Mouse (Mus musculus) embryonic facial prominence, embryonic 14.5 days (tissue): ENCODE measurements around the gene Gad1. TPM values are rescaled to one million over a fixed set of nuclear protein-coding genes. Genes with fewer than 3 reads are reported as not detected.

Experiments used
- ATAC-seq: fragments of 200-750 bp; cut with Nextera tagmentation; 2 replicates; pipeline ENCODE4 v1.8.0; 2017; ENCODE audit warnings: low read depth, moderate number of reproducible peaks, moderate TSS enrichment
- DNase-seq: peaks from one replicate; pipeline ENCODE4 v3.0.0-alpha.2; 2015; ENCODE audit warnings: low spot score
- H3K27ac ChIP-seq: fragments of 300-500 bp; sonication (generic); replicated peaks from 2 replicates; pipeline ENCODE4 v1.5.1; 2014; ENCODE audit warnings: low read depth, mild to moderate bottlenecking, low read length, moderate library complexity
- H3K27me3 ChIP-seq: fragments of 300-500 bp; sonication (generic); replicated peaks from 2 replicates; pipeline ENCODE4 v1.6.1; 2014; ENCODE audit warnings: low read length; ENCODE audit not compliant: control insufficient read depth, insufficient read depth
- H3K36me3 ChIP-seq: fragments of 300-500 bp; sonication (generic); 2 replicates; pipeline ENCODE4 v1.6.1; 2014; ENCODE audit warnings: low read length, mixed read lengths; ENCODE audit not compliant: control insufficient read depth, insufficient read depth
- H3K4me1 ChIP-seq: fragments of 300-500 bp; sonication (generic); 2 replicates; pipeline ENCODE4 v1.6.1; 2014; ENCODE audit warnings: antibody characterized with exemption, low read length; ENCODE audit not compliant: control insufficient read depth, insufficient read depth
- H3K4me2 ChIP-seq: fragments of 300-500 bp; sonication (generic); 2 replicates; pipeline ENCODE4 v1.6.1; 2014; ENCODE audit warnings: low read depth, mild to moderate bottlenecking, low read length, moderate library complexity, mixed read lengths
- H3K4me3 ChIP-seq: fragments of 300-500 bp; sonication (generic); 2 replicates; pipeline ENCODE4 v1.5.1; 2014; ENCODE audit warnings: low read depth, mild to moderate bottlenecking, low read length
- H3K9ac ChIP-seq: fragments of 300-500 bp; sonication (generic); 2 replicates; pipeline ENCODE4 v1.6.1; 2014; ENCODE audit warnings: low read depth, mild to moderate bottlenecking, low read length, moderate library complexity, mixed read lengths
- H3K9me3 ChIP-seq: fragments of 300-500 bp; sonication (generic); 2 replicates; pipeline ENCODE4 v1.6.1; 2016; ENCODE audit warnings: low read length; ENCODE audit not compliant: control insufficient read depth
- WGBS: fragments of 180-500 bp; shearing (Covaris S2); extraction: QIAGEN DNeasy Blood & Tissue Kit; methylation state at CpG from one replicate; pipeline ENCODE4 v1.1.7; 2014; 5-methylcytosine and 5-hydroxymethylcytosine counted together
- polyA plus RNA-seq: library from polyadenylated mRNA; unstranded; fragments of >200 nt; fragmentation: Nextera tagmentation; extraction: Ambion mirVana; gene quantifications from 2 replicates; pipeline ENCODE4 v1.2.1, GENCODE M21; 2014

Gad1 gene
- polyA plus RNA-seq, 1 experiment from 2014 or later, result 0.08 TPM

DNA sequence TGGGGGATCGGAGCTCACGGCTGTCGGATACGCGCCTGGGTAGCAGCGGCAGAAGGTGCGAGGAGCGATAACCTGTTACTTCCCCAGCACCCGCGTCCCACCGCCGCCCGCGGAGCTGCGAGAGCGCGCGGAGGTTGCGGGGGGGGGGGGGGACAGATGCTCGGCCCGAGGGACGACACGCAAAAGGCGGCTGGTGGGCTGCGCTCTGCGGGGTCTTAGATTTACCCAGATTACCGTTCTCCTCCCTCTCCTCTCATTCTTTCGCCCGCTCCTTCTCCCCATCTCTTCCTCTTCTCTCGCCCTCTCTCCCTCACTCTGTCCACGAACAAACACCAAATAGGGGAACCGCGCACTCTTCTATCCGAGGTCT lies 9.7 kb downstream of the Gad1 start:
- WGBS, result 0% methylated on average over 21 of the region's 34 CpGs
- DNase-seq (no peak), ATAC-seq (no peak)
- peaks cover 91% of the 10 kb centered on the region for H3K27me3 ChIP-seq
- no peak overlapping the region for H3K9ac ChIP-seq
- H3K9me3 ChIP-seq, result no peaks in the 10 kb centered on the region
- no peaks in the 10 kb centered on the region for H3K36me3 ChIP-seq
- peaks cover 21% of the 10 kb centered on the region for H3K4me1 ChIP-seq
- peak overlapping the region; percentile 54 for H3K4me2 ChIP-seq
- H3K27ac ChIP-seq, result no peak overlapping the region
- peak overlapping the region; percentile 35 for H3K4me3 ChIP-seq

DNA sequence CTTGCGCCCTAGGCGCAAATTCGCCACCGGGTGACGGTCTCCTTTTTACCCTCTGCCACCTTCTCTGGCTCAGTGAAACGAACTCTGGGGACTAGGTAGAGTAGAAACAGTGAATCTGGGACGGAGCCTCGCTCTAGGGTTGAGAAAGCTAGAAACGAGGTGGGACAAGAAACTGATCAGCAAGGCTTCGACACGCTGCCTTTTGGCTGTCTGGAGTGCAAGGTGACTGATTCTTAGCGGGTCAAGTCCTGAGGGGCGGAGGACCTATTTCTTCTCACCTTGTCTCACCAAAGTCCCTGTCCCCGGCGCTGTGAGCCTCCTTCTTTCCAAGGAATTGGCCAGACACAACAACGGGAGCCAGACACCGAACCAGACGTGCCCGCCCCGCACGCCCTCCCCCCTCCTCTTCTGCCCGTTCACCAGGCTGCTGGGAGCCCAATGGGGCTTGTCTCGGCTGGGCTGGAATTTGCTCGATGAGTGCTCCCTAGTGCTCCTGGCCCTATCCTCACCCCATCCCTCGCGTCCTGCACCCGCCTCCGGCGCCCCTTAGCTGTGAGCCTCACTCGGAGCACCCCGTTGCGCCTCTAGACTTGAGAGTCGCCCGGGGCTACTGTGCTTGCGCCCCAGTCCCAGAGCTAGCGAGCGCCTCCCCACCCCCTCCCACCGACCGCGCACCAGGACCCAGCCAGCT lies 10.3 kb downstream of the Gad1 start:
- ATAC-seq (no peak), DNase-seq (no peak)
- WGBS, result under 1% methylated on average over 30 of the region's 40 CpGs

GRCm38 (mm10) chr2:70563721-70564645 lies 11.1 kb downstream of the Gad1 start:
- H3K4me2 ChIP-seq, result peak overlapping the region; percentile 54
- H3K9ac ChIP-seq, result peak overlapping the region; percentile 30; the same call in 1 of the 2 replicates
- H3K27me3 ChIP-seq, result peaks cover 100% of the 10 kb centered on the region
- H3K4me3 ChIP-seq, result peak overlapping the region; percentile 35
- ATAC-seq (no peak), DNase-seq (no peak)
- H3K4me1 ChIP-seq, result peaks cover 21% of the 10 kb centered on the region
- WGBS, result 1% methylated on average over 38 of the region's 38 CpGs
- no peak overlapping the region for H3K27ac ChIP-seq
- H3K9me3 ChIP-seq, result no peaks in the 10 kb centered on the region
- no peaks in the 10 kb centered on the region for H3K36me3 ChIP-seq

More for the DNA sequence above, 10.3 kb downstream of the Gad1 start:
- Histone ChIP-seq H3K4me3 (peak overlapping the region; percentile 35), H3K4me2 (peak overlapping the region; percentile 54), H3K9ac (peak overlapping the region; percentile 30; the same call in 1 of the 2 replicates), H3K27ac (no peak overlapping the region), H3K27me3 (peaks cover 96% of the 10 kb centered on the region), H3K36me3 (no peaks in the 10 kb centered on the region), H3K9me3 (no peaks in the 10 kb centered on the region), H3K4me1 (peaks cover 21% of the 10 kb centered on the region)

DNA sequence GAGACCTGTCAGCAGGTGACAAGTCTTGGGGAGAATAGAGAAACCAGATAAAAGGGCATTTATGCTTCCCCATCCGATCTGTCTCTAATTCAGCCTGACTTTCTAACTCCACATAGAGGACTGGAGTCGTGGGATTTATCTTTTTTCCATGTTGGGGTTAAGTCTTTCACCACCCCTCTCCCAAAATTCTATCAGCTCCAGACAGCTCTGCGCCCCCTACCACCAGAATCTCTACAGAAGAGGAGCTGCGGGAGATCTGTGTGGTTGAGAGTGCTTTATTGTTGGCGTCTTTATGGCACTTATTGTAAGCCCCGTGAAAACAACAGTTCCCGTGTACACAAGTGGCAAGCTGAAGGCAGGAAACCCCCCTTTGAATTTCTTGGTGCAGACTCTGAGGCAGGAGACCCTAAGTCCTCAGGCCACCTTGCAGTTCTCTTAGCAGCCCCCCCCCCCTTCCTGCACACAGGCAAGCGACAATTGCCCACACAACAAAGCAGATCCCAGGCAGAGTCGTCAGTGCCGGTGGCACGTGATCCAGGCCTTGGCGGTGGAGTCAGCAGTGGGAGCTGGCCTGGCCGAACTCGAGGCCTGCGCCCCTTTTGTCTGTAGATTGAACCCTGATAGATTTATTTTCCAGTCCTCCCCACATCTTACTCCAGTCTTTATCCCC lies 11.9 kb downstream of the Gad1 start:
- Histone ChIP-seq H3K27me3 (peaks cover 100% of the 10 kb centered on the region), H3K27ac (no peak overlapping the region), H3K36me3 (no peaks in the 10 kb centered on the region), H3K4me1 (peaks cover 21% of the 10 kb centered on the region), H3K4me2 (peak overlapping the region; percentile 12; the same call in 1 of the 2 replicates), H3K9ac (no peak overlapping the region), H3K9me3 (no peaks in the 10 kb centered on the region), H3K4me3 (no peak overlapping the region)
- 11% methylated on average over 15 of the region's 15 CpGs for WGBS
- DNase-seq, result no peak
- no peak for ATAC-seq

DNA sequence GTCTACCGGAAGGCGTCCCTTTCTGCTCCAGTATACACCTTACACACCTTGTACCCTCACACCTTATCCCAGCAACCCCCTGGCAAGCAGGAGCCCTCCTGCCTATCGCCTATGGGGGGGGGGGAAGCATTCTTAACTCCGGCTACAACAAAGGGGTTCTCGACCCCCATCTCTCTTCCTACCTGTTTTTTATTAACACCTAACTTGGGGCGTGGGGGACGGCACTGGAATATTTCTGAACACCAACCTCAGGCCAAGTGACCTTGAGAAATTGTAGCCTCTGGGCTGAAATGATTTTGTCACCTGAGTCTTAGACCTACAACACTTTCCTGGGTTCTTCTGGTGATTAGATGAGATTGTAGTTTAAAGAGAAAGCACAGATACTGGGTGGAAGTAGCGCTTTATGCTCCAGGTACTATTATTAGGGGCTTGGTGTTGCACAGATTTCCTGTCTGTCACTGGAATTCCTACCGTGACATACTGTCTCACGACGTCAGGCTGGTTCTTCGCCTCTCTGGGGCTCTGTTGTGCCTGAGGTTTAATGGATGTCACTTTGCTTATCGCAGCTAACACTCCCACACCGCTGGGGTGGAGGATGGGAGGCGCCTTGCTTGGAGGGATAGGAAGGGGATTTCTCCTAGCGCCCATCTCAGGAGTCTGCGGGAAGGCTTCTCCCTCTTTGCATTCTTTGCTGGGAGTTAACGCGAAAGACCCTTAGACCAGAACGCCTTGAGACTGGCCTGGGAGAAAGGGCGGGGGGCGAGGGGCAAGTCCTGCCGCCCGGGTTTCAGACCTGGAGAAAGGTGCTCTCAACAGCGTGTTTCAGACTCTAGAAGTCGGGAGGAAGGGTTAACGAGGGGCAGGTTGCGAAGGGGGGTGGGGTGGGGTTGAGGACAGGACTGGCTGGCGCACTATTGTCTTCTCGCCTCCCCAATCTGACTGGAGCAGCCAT lies 13.1 kb downstream of the Gad1 start:
- Histone ChIP-seq H3K27me3 (peaks cover 100% of the 10 kb centered on the region), H3K36me3 (no peaks in the 10 kb centered on the region), H3K4me1 (peaks cover 21% of the 10 kb centered on the region), H3K9ac (no peak overlapping the region; the same call in 1 of the 2 replicates), H3K9me3 (no peaks in the 10 kb centered on the region), H3K4me2 (peak overlapping the region; percentile 58), H3K27ac (no peak overlapping the region), H3K4me3 (no peak overlapping the region)
- WGBS, result 5% methylated on average over 27 of the region's 30 CpGs
- ATAC-seq, result no peak
- DNase-seq, result no peak

GRCm38 (mm10) chr2:70566603-70566981 lies 13.7 kb downstream of the Gad1 start:
- peaks cover 21% of the 10 kb centered on the region for H3K4me1 ChIP-seq
- WGBS, result 2% methylated on average over 18 of the region's 18 CpGs
- H3K27ac ChIP-seq, result no peak overlapping the region
- H3K4me3 ChIP-seq, result no peak overlapping the region
- DNase-seq, result no peak
- peak overlapping the region; percentile 58 for H3K4me2 ChIP-seq
- H3K36me3 ChIP-seq, result no peaks in the 10 kb centered on the region
- ATAC-seq, result no peak
- no peaks in the 10 kb centered on the region for H3K9me3 ChIP-seq
- no peak overlapping the region for H3K9ac ChIP-seq
- peaks cover 100% of the 10 kb centered on the region for H3K27me3 ChIP-seq

- Histone ChIP-seq H3K27me3 (peaks cover 100% of the 10 kb centered on the region), H3K36me3 (no peaks in the 10 kb centered on the region), H3K4me2 (peak overlapping the region; percentile 58), H3K4me1 (peaks cover 16% of the 10 kb centered on the region), H3K9me3 (no peaks in the 10 kb centered on the region), H3K27ac (no peak overlapping the region), H3K9ac (no peak overlapping the region), H3K4me3 (no peak overlapping the region)
- DNase-seq (peak; percentile 63), ATAC-seq (peak; percentile 58; the same call in 1 of the 2 replicates)
- WGBS, result 6% methylated on average over 23 of the region's 23 CpGs
These were observed 14.3 kb downstream of the Gad1 start for GRCm38 (mm10) chr2:70567071-70567681.
